Mouse (Mus musculus) lung, embryonic 15.5 days (tissue): ENCODE measurements at regions not wholly inside any gene's neighbourhood (a gene's known extent, or its start where the extent isn't known, plus 50 kb on each side); places are given as distances from the start of the nearest gene placed in this dataset.

Source experiments
- ATAC-seq: fragments of 200-750 bp; cut with Nextera tagmentation; 2 replicates; pipeline ENCODE4 v1.8.0; 2017; ENCODE audit warnings: moderate number of reproducible peaks, borderline replicate concordance; ENCODE audit not compliant: low FRiP score, low TSS enrichment; ENCODE audit errors: extremely low read depth
- H3K27ac ChIP-seq: fragments of 300-500 bp; sonication (generic); 2 replicates; pipeline ENCODE4 v1.5.1; 2015; ENCODE audit warnings: moderate library complexity, mild to moderate bottlenecking, inconsistent platforms
- H3K27me3 ChIP-seq: fragments of 300-500 bp; sonication (generic); 2 replicates; pipeline ENCODE4 v1.6.1; 2015; ENCODE audit warnings: inconsistent platforms
- H3K36me3 ChIP-seq: fragments of 300-500 bp; sonication (generic); 2 replicates; pipeline ENCODE4 v1.6.1; 2015; ENCODE audit warnings: inconsistent platforms
- H3K4me1 ChIP-seq: fragments of 300-500 bp; sonication (generic); 2 replicates; pipeline ENCODE4 v1.6.1; 2015; ENCODE audit warnings: inconsistent platforms
- H3K4me2 ChIP-seq: fragments of 300-500 bp; sonication (generic); 2 replicates; pipeline ENCODE4 v1.6.1; 2015; ENCODE audit warnings: inconsistent platforms, mild to moderate bottlenecking, moderate library complexity
- H3K4me3 ChIP-seq: fragments of 300-500 bp; sonication (generic); 2 replicates; pipeline ENCODE4 v1.5.1; 2015; ENCODE audit warnings: mild to moderate bottlenecking, inconsistent platforms
- H3K9ac ChIP-seq: fragments of 300-500 bp; sonication (generic); 2 replicates; pipeline ENCODE4 v1.6.1; 2015; ENCODE audit warnings: inconsistent platforms
- H3K9me3 ChIP-seq: fragments of 300-500 bp; sonication (generic); 2 replicates; pipeline ENCODE4 v1.6.1; 2016; ENCODE audit warnings: inconsistent platforms
- WGBS: fragments of 180-500 bp; shearing (Covaris S2); methylation state at CpG from one replicate; pipeline ENCODE4 v1.1.7; 2015; 5-methylcytosine and 5-hydroxymethylcytosine counted together

DNA sequence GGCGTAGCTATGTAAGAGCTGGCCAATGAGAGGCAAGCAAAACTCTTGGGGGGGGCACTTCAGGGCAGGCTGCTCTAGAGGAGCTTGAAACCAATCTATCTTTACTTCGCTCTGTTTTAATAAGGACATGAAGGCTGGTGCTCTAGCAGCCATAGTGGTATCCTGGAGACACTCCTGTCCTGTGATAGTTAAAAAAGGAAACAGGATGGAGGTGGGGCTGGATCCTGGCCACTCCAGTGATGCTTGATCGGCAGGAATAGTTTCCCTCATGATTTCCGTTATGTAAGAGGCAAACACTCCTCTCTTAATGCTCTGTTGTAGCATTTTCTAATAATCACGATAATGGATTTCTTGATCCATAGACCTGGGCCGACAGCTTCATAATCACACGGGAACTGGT, 266.1 kb downstream of the Sox9 start:
- H3K4me1 ChIP-seq: peaks cover 37% of the 10 kb centered on the region
- H3K4me2 ChIP-seq: no peak overlapping the region
- H3K4me3 ChIP-seq: no peak overlapping the region
- no peak overlapping the region for H3K9ac ChIP-seq
- H3K36me3 ChIP-seq: no peaks in the 10 kb centered on the region
- H3K9me3 ChIP-seq: no peaks in the 10 kb centered on the region
- no peak for ATAC-seq
- no peaks in the 10 kb centered on the region for H3K27me3 ChIP-seq
- no peak overlapping the region for H3K27ac ChIP-seq
- 65% methylated on average over 7 of the region's 7 CpGs for WGBS

DNA sequence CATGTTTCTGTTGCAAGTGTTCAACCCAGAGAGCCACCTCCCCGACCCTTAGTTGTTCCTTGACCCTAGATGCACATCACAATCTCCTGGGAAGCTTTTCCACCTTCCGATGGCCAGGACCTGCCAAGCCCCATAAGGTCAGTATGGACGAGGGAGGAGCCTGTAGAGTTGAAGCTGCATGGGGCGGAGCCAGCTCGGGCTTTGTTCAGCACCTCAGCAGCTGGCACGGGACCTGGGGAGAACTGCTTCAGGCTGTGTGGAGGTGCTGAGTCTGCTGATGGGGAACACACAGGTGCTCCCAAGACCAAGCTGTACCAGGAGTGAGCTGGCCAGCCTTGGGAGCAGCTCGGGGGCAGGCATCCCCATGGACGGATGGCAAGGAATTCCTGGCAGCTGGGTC, 267.6 kb downstream of the Sox9 start:
- Histone ChIP-seq H3K9me3 (no peaks in the 10 kb centered on the region), H3K4me1 (peaks cover 23% of the 10 kb centered on the region), H3K27me3 (no peaks in the 10 kb centered on the region), H3K27ac (no peak overlapping the region), H3K9ac (no peak overlapping the region), H3K4me3 (no peak overlapping the region), H3K4me2 (no peak overlapping the region), H3K36me3 (no peaks in the 10 kb centered on the region)
- 63% methylated on average over 8 of the region's 8 CpGs for WGBS
- ATAC-seq: no peak

DNA sequence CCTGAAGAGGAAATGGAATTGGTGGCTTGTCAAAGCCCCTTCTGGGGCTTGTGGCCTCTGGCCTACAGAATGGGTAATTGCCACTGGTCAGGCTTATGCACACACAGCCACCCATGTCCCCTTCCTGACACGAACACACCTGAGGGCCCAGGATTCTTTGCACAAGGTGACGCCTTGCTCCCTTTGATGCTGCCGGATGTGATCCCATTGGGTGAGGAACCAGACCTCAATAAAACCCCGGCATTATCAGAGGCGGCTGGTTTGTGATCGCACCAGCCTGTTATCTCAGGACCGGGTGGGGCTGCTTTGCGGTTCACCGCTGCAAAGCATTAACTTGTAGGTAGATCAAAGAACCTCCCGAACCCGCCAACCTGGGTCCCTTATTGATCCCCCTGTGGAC, 270.5 kb downstream of the Sox9 start:
- Histone ChIP-seq H3K4me1 (peaks cover 22% of the 10 kb centered on the region), H3K9me3 (no peaks in the 10 kb centered on the region), H3K9ac (no peak overlapping the region), H3K36me3 (no peaks in the 10 kb centered on the region), H3K4me3 (no peak overlapping the region), H3K4me2 (no peak overlapping the region), H3K27me3 (no peaks in the 10 kb centered on the region), H3K27ac (no peak overlapping the region)
- ATAC-seq: no peak
- 84% methylated on average over 11 of the region's 11 CpGs for WGBS

DNA sequence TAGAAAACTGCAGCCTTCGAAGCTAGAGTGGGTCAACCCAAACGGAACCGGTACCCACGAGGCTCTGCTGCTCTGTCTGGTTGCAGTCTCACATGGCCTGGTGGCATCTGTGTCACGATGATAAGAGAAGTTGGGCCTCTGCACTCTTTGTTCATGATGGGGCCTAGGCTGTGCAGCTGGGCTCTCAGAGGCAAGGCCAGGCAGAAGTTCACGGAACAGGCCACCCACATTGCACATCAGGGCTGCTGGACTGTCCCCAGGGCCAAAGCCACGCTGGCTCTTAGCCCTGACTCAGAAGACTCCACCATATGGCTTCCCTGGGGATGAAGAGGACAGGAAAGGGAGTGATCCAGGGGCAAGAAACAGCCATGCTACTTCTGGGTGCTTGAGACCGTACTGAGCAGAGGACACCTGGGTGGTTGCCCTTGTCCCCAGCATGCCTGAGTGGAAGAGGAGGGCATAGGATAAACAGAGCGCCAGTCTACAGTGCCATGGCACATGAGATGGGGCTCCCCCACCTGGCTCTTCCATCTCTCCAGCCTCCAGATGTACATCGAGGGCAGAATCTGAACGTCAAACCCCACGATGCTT, 274.1 kb downstream of the Sox9 start:
- Histone ChIP-seq H3K36me3 (no peaks in the 10 kb centered on the region), H3K4me2 (no peak overlapping the region), H3K27me3 (no peaks in the 10 kb centered on the region), H3K27ac (no peak overlapping the region), H3K4me3 (no peak overlapping the region), H3K9me3 (no peaks in the 10 kb centered on the region), H3K4me1 (peaks cover 32% of the 10 kb centered on the region), H3K9ac (no peak overlapping the region)
- WGBS: 45% methylated on average over 12 of the region's 12 CpGs
- peak; percentile 61; the same call in 1 of the 2 replicates for ATAC-seq

DNA sequence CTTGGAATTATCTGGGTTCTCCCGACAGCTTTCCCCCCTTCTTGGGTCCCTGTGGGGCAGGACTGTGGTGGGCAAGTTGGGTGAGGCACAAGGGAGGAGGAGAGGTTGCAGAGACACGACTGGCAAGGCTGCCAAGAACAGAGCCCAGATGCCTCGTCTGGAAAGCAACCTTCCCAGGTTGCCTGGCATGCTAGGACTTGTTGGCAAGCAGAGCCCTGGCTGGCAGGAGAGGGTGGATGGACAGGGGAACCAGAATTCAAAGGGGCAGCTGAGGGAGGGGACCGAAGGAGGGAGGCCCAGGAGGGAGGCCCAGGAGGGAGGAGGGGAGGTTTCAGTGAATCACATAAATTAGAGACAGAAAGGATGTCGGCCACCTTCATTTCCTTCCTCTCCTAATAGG, 274.8 kb downstream of the Sox9 start:
- peaks cover 38% of the 10 kb centered on the region for H3K4me1 ChIP-seq
- ATAC-seq: 0 out of 2 replicates have a peak, but pooled peaks have one; percentile 32
- no peak overlapping the region for H3K4me2 ChIP-seq
- H3K36me3 ChIP-seq: no peaks in the 10 kb centered on the region
- H3K27ac ChIP-seq: peak overlapping the region; percentile 29; the same call in 1 of the 2 replicates
- no peaks in the 10 kb centered on the region for H3K27me3 ChIP-seq
- no peaks in the 10 kb centered on the region for H3K9me3 ChIP-seq
- WGBS: 12% methylated on average over 5 of the region's 5 CpGs
- H3K4me3 ChIP-seq: no peak overlapping the region
- H3K9ac ChIP-seq: no peak overlapping the region

DNA sequence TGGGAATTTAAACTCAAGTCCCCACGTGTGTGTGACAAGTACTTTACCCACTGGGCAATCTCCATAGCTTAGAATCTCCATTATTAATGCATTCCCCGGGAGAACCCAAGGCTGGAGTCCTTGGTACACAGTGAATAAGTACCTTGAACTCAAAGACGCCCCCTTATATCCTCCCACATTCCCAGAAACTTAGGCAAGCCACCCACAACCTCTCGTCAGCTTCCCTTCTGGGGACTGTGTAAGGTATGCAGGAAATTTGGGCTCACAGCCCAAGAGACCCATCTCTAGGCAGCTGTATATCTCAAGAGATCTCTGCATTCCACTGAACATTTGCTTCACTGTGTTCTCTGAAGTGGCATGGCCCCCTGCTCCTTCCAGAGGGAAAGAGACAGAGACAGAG, 288.3 kb downstream of the Sox9 start:
- H3K9me3 ChIP-seq: no peaks in the 10 kb centered on the region
- ATAC-seq: peak; percentile 21; the same call in 1 of the 2 replicates
- H3K27ac ChIP-seq: peak overlapping the region; percentile 39; the same call in 1 of the 2 replicates
- peaks cover 1% of the 10 kb centered on the region; the same call in 1 of the 2 replicates for H3K4me1 ChIP-seq
- 48% methylated on average over 4 of the region's 4 CpGs for WGBS
- H3K27me3 ChIP-seq: no peaks in the 10 kb centered on the region
- no peak overlapping the region for H3K4me3 ChIP-seq
- no peak overlapping the region for H3K4me2 ChIP-seq
- H3K9ac ChIP-seq: no peak overlapping the region
- no peaks in the 10 kb centered on the region for H3K36me3 ChIP-seq

DNA sequence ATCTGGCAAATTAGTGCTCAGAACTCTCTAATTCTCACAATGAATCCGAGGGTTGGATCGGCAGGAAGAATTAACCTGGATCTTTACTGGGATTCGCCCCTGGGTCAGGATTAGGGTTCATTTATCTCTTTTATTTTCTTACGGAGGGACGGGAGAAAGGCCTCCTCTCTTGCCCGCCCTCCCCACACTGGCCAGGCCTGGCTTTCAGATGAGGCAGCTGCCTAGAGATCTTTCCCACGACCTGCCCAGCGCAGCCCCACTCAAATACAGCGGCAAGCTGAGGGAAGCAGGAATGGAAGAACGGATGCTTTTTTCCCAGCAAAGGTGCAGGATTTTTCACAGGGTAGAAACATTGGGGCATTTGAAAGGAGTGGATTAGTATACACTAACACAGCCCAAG, 289.9 kb downstream of the Sox9 start:
- no peak overlapping the region for H3K9ac ChIP-seq
- H3K27ac ChIP-seq: no peak overlapping the region
- no peak overlapping the region for H3K4me2 ChIP-seq
- H3K4me3 ChIP-seq: no peak overlapping the region
- H3K36me3 ChIP-seq: no peaks in the 10 kb centered on the region
- ATAC-seq: no peak
- H3K9me3 ChIP-seq: no peaks in the 10 kb centered on the region
- no peaks in the 10 kb centered on the region for H3K4me1 ChIP-seq
- H3K27me3 ChIP-seq: no peaks in the 10 kb centered on the region
- WGBS: 57% methylated on average over 10 of the region's 10 CpGs

DNA sequence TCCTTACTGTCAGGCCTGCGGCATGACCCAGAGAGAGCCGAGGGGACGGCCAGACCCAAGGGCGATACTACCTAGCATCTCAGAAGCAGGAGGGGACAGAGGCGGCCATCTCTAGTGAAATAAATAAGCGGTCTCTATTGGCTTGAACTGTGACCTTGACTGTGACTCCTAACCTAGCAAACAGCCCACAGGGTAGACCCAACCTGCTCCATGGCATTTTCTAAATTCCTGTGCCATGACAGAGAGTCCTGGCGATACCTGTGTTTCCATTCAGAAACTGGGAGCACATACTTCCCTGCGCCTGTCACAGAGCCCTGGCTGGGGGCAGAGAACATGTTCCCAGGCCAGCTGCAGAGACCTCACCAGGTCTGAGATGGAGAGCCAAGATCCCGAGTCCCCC, 292.3 kb downstream of the Sox9 start:
- H3K27me3 ChIP-seq: no peaks in the 10 kb centered on the region
- H3K36me3 ChIP-seq: no peaks in the 10 kb centered on the region
- H3K4me2 ChIP-seq: no peak overlapping the region
- no peaks in the 10 kb centered on the region for H3K9me3 ChIP-seq
- no peaks in the 10 kb centered on the region for H3K4me1 ChIP-seq
- H3K4me3 ChIP-seq: no peak overlapping the region
- WGBS: 66% methylated on average over 9 of the region's 9 CpGs
- ATAC-seq: 0 out of 2 replicates have a peak, but pooled peaks have one; percentile 19
- no peak overlapping the region for H3K9ac ChIP-seq
- no peak overlapping the region for H3K27ac ChIP-seq

DNA sequence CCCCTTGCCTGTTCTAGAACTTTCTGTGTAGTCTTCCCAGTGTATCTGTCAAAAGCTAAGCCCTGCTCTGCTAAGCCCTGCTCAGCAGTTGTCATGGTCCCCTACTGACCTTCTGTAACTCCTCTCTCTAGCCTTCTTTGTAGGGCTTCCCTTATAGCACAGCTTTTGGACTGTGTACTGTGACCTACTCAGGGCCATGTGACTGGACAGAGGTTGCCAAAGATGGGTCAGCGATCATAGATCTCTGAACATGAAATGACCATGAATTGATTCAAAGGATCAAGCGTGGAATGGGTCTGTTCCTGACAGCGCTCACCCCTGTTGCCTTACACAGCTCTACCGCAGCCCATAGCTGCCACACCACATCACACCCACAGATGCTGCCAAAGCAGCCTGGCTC, 294.3 kb downstream of the Sox9 start:
- no peak for ATAC-seq
- H3K4me1 ChIP-seq: 0 out of 2 replicates have a peak, but pooled peaks cover 3% of the 10 kb centered on the region
- WGBS: 96% methylated on average over 4 of the region's 4 CpGs

DNA sequence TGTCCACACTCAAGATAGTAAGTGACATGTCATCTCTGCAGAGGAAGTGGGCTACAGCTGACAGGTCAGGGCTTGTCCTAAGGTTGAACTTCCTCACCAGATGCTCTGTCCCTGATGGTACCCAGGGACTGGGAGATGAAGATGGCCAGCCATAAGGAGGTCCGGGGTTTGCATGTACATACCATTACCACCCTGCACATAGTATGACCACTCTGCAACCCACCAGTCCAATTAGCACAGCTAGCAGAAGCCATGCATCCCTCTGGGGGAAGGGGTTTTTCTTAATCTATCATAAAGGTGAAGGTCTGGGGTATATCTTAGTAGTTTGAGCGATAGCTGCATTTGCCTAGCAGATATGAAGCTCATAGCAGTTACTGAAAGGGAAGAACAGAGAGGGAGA, 298.3 kb downstream of the Sox9 start:
- Histone ChIP-seq H3K4me2 (no peak overlapping the region), H3K9ac (no peak overlapping the region), H3K4me1 (0 out of 2 replicates have a peak, but pooled peaks cover 7% of the 10 kb centered on the region), H3K36me3 (no peaks in the 10 kb centered on the region), H3K4me3 (no peak overlapping the region), H3K27me3 (no peaks in the 10 kb centered on the region), H3K27ac (no peak overlapping the region), H3K9me3 (no peaks in the 10 kb centered on the region)
- WGBS: 83% methylated on average over 2 of the region's 2 CpGs
- no peak for ATAC-seq

More for the DNA sequence above, 294.3 kb downstream of the Sox9 start:
- H3K4me3 ChIP-seq: no peak overlapping the region
- no peak overlapping the region for H3K27ac ChIP-seq
- H3K9ac ChIP-seq: no peak overlapping the region
- H3K36me3 ChIP-seq: no peaks in the 10 kb centered on the region
- no peaks in the 10 kb centered on the region for H3K27me3 ChIP-seq
- H3K4me2 ChIP-seq: no peak overlapping the region
- H3K9me3 ChIP-seq: no peaks in the 10 kb centered on the region

DNA sequence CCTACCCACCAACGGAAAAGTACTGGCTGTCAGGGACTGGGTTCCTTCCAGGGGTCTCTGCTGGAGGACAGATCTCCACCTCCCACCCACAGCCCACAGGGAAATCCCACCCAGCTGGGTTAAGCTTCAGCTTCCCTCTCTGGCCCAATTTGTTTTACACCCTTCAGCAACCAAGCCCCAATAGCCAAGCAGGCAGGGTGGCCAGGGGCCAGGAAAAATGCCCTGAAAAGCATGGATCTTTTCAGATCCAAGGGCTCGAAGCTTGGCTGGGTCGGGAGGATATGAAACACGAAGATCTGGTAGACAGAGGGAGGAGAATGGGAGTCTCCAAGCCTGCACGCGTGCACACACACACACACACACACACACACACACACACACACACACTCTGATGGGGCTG, 302.4 kb downstream of the Sox9 start:
- ATAC-seq: no peak
- Histone ChIP-seq H3K4me1 (peaks cover 23% of the 10 kb centered on the region), H3K27ac (no peak overlapping the region), H3K9me3 (no peaks in the 10 kb centered on the region), H3K27me3 (no peaks in the 10 kb centered on the region), H3K4me2 (no peak overlapping the region), H3K9ac (no peak overlapping the region), H3K4me3 (no peak overlapping the region), H3K36me3 (no peaks in the 10 kb centered on the region)
- WGBS: 82% methylated on average over 6 of the region's 6 CpGs

DNA sequence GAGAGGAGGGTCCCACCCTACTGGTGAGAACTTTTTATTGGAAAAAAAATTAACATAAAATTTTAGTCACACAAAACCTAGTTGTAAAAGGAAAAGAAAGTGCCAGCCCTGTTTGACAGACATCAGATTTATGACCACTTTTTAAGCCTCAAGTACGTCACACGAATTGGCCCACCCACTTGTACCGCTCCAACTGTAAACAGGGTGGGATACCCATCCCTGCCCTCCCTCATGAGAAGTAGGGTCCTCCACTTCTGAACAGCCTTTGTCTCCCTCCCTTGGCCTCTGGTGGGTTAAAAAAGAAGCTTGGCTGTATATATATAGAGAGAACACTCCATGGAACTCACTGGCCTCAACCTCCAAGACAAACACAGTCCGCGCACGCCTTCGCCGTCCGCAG, 303.5 kb downstream of the Sox9 start:
- Histone ChIP-seq H3K4me2 (0 out of 2 replicates have a peak overlapping the region, but pooled peaks have one; percentile 14), H3K27me3 (no peaks in the 10 kb centered on the region), H3K4me1 (peaks cover 19% of the 10 kb centered on the region), H3K27ac (no peak overlapping the region), H3K9me3 (no peaks in the 10 kb centered on the region), H3K9ac (no peak overlapping the region), H3K36me3 (no peaks in the 10 kb centered on the region), H3K4me3 (no peak overlapping the region)
- no peak for ATAC-seq
- 37% methylated on average over 9 of the region's 9 CpGs for WGBS
